In genomic region chr17:12327847-12328518, GRCm38 (mm10) we compare ENCODE assay signal across 8 mouse cellular contexts. TPM values are rescaled to one million over a fixed set of nuclear protein-coding genes. Genes with fewer than 3 reads are reported as not detected.
A peak's percentile ranks its signal among the peaks of the same experiment; 100 is the strongest.
DNase-seq lines count a peak whose midpoint lies in the region; ATAC-seq and TF ChIP-seq lines count a peak whose summit lies in the region.

No protein-coding gene starts in this region.

- no peaks in the 10 kb centered on the region for H3K36me3 ChIP-seq in limb, embryonic 13.5 days

- 24% methylated on average over 14 of the region's 14 CpGs for WGBS in limb, embryonic 13.5 days

- TF ChIP-seq CTCF in layer of hippocampus, adult 2 months (conservative IDR thresholded peaks at IDR 0.05) = no peak

- no peak overlapping the region for H3K4me3 ChIP-seq in limb, embryonic 13.5 days
- no peak overlapping the region for H3K4me3 ChIP-seq in layer of hippocampus, adult 2 months

- peak overlapping the region; percentile 41 for H3K4me2 ChIP-seq in limb, embryonic 13.5 days (replicated peaks)

- H3K4me1 ChIP-seq in limb, embryonic 13.5 days = peaks cover 14% of the 10 kb centered on the region

- peak overlapping the region; percentile 20; the same call in 1 of the 2 replicates for H3K9ac ChIP-seq in limb, embryonic 13.5 days

- no peaks in the 10 kb centered on the region for H3K27me3 ChIP-seq in limb, embryonic 13.5 days

- no peaks in the 10 kb centered on the region for H3K9me3 ChIP-seq in limb, embryonic 13.5 days

- peak; percentile 92 for ATAC-seq in limb, embryonic 13.5 days (ENCODE audit: low FRiP score, low read depth)

- peak; percentile 17 for DNase-seq in right cerebral cortex, postnatal 4 days
- DNase-seq in right cerebral cortex, postnatal 25 days = no peak
- peak; percentile 85 for DNase-seq in fibroblast of lung, adult 2 months (ENCODE audit: low read depth)
- peak; percentile 81 for DNase-seq in heart, postnatal 4 days
- DNase-seq in ovary, postnatal 36 days (ENCODE audit: low spot score) = peak; percentile 82
- no peak for DNase-seq in left cerebral cortex, adult 11 months (ENCODE audit: low spot score)
- DNase-seq in layer of hippocampus, adult 2 months (ENCODE audit: low spot score in 2 of 2) = no peak

- peak overlapping the region; percentile 10; the same call in 1 of the 2 replicates for H3K27ac ChIP-seq in limb, embryonic 13.5 days
- no peak overlapping the region for H3K27ac ChIP-seq in layer of hippocampus, adult 2 months

RNA-seq across cellular contexts. Expression of gene Map3k4, which starts 9.4 kb away (rescaled TPM):
- total RNA-seq in heart, postnatal 4 days (2021) = 10 to 100 TPM; 34.4 to 41.5 TPM
- 42.6 and 42.7 TPM in 2 replicates for polyA plus RNA-seq in limb, embryonic 13.5 days (2015; fragmentation: Nextera tagmentation; extraction: Ambion mirVana)
- 10 to 100 TPM; 72.4 to 73.8 TPM for total RNA-seq in layer of hippocampus, adult 2 months (2021)

RNA-seq across cellular contexts. Expression of gene Plg, which starts 50.4 kb away (rescaled TPM):
- under 1 TPM in 1 of 2 experiments, not detected in 1; 0.11 TPM for total RNA-seq in heart, postnatal 4 days (2021)
- 0.08 and 0.43 TPM in 2 replicates for polyA plus RNA-seq in limb, embryonic 13.5 days (2015; fragmentation: Nextera tagmentation; extraction: Ambion mirVana)
- not detected for total RNA-seq in layer of hippocampus, adult 2 months (2021)

Comparison
In these comparisons a context has a peak if more than half of its experiments do, and no peak if none do; other contexts are left out.
1. DNase-seq: peak in right cerebral cortex, postnatal 4 days (single experiment), fibroblast of lung, adult 2 months (single experiment), heart, postnatal 4 days (single experiment) and ovary, postnatal 36 days (single experiment); none in right cerebral cortex, postnatal 25 days (single experiment), left cerebral cortex, adult 11 months (single experiment) and layer of hippocampus, adult 2 months (0 of 2).